Mouse (Mus musculus) megakaryocyte, embryonic 14.5 days (primary cell): Measurements from ENCODE around the gene Cers6.

Experiments
- FLI1 ChIP-seq: IDR thresholded peaks from 2 replicates; pipeline ENCODE4 v1.6.1; 2012; ENCODE audit warnings: low read length, inconsistent platforms, mixed read lengths
- GATA1 ChIP-seq: IDR thresholded peaks from 3 replicates; pipeline ENCODE4 v1.6.1; 2012; ENCODE audit warnings: mixed read lengths, low read length, inconsistent platforms, borderline replicate concordance

- TF ChIP-seq FLI1: no peak
- no peak for TF ChIP-seq GATA1
Measured at GRCm38 (mm10) chr2:68885206-68885605, 24.0 kb downstream of the Cers6 start.
